ENCODE assay signal across 8 mouse cellular contexts in genomic region chrX:9077699-9078098, GRCm38 (mm10). TPM values are rescaled to one million over a fixed set of nuclear protein-coding genes. Genes with fewer than 3 reads are reported as not detected.
DNase-seq lines count a peak whose midpoint lies in the region; ATAC-seq and TF ChIP-seq lines count a peak whose summit lies in the region.
"Not testable (repeated sequence)": the region's sequence is repeated elsewhere in the genome, so short reads cannot be mapped to it uniquely, and the experiment has no call there.

No protein-coding gene starts in this region.

- ATAC-seq in common myeloid progenitor, adult 5-6 weeks (replicated peaks; ENCODE audit: low read depth, poor library complexity, severe bottlenecking), result peak; percentile 76

- not testable (repeated sequence) for H3K4me3 ChIP-seq in left cerebral cortex, adult 2 months

- DNase-seq in adrenal gland, postnatal 10 days, result peak; percentile 79
- peak; percentile 52 for DNase-seq in gastrocnemius, postnatal 10 days
- peak; percentile 31 to 86 for DNase-seq in kidney, adult 8-10 months
- DNase-seq in left cerebral cortex, adult 2 months (ENCODE audit: extremely low spot score in 1 of 2, low spot score in 2 of 2), result peak; percentile 40 to 75
- peak; percentile 70 for DNase-seq in lung, postnatal 36 days
- DNase-seq in right cerebral cortex, adult 18-20 months, result peak; percentile 74
- peak; percentile 78 for DNase-seq in urinary bladder, postnatal 14 days (ENCODE audit: low spot score)

- TF ChIP-seq CTCF in left cerebral cortex, adult 2 months (IDR thresholded peaks at IDR 0.05), result peak; percentile 36

- intact Hi-C loops in left cerebral cortex, adult 2 months (cut with DNase I), result not testable (repeated sequence)

- H3K27ac ChIP-seq in left cerebral cortex, adult 2 months, result not testable (repeated sequence)

RNA-seq across cellular contexts. Expression of gene Fthl17f, which starts 14.9 kb away (rescaled TPM):
- total RNA-seq in adrenal gland, postnatal 10 days (2021), result not detected
- total RNA-seq in common myeloid progenitor, adult 5-6 weeks (2017), result not detected in 2 replicates
- total RNA-seq in gastrocnemius, postnatal 10 days (2021), result not detected
- not detected for total RNA-seq in left cerebral cortex, adult 2 months (2021)

RNA-seq across cellular contexts. Expression of gene 4930402K13Rik, which starts 26.7 kb away (rescaled TPM):
- total RNA-seq in adrenal gland, postnatal 10 days (2021), result not detected
- total RNA-seq in common myeloid progenitor, adult 5-6 weeks (2017), result not detected in 2 replicates
- not detected for total RNA-seq in gastrocnemius, postnatal 10 days (2021)
- total RNA-seq in left cerebral cortex, adult 2 months (2021), result not detected

RNA-seq across cellular contexts. Expression of gene Fthl17e, which starts 44.4 kb away (rescaled TPM):
- not detected for total RNA-seq in adrenal gland, postnatal 10 days (2021)
- total RNA-seq in common myeloid progenitor, adult 5-6 weeks (2017), result not detected in 2 replicates
- not detected for total RNA-seq in gastrocnemius, postnatal 10 days (2021)
- not detected for total RNA-seq in left cerebral cortex, adult 2 months (2021)
